ENCODE assay signal across 9 mouse cellular contexts in the genomic region with DNA sequence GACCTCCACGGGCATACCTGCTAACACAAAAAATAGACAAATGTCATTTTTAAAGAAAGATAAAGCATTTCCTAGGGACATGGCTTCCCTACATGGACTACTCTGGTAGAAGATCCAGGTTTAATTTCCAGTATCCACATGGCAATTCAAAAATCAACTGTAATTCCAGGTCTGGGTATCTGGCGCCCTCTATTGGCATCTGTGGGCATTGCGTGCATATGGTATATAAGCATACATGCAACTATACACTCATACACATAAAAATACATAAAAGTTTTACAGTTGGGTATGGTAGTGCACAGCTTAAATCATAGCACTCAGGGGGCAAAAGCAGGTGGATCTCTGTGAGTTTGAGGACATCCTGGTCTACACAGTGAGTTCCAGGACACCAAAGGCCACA. TPM values are rescaled to one million over a fixed set of nuclear protein-coding genes. Genes with fewer than 3 reads are reported as not detected.
DNase-seq lines count a peak whose midpoint lies in the region; ATAC-seq and TF ChIP-seq lines count a peak whose summit lies in the region.
"Had no signal": no experiment of that assay in that cellular context is flagged by ENCODE, and none has a peak within 500 bp of the region (broad histone marks: within the 10 kb centered on the region; RNA-seq: fewer than 3 reads in every experiment).

No protein-coding gene starts in this region.

- 61% methylated on average over 3 of the region's 3 CpGs for WGBS in kidney, adult 2 months
- 63% methylated on average over 3 of the region's 3 CpGs for WGBS in kidney, embryonic 16.5 days

- peak; percentile 57 for DNase-seq in kidney, adult 2 months
- peak; percentile 15 for DNase-seq in MEL-GATA-1-ER (ENCODE audit: extremely low read depth, low read depth)
- DNase-seq in embryo, embryonic 11 days, result peak; percentile 17
- DNase-seq in lung, postnatal 36 days, result peak; percentile 80
- no peak for DNase-seq in urinary bladder, adult 2 months (ENCODE audit: low spot score)

- H3K4me3 ChIP-seq in kidney, adult 2 months (ENCODE audit: insufficient read depth, low read depth, low read length), result no peak overlapping the region
- no peak overlapping the region for H3K4me3 ChIP-seq in kidney, embryonic 16.5 days (ENCODE audit: low read length)
- H3K4me3 ChIP-seq in C2C12 (ENCODE audit: insufficient read depth, poor library complexity, severe bottlenecking), result no peak overlapping the region
- H3K4me3 ChIP-seq: erythroblast, embryonic 14.5 days had no signal

- no peaks in the 10 kb centered on the region for H3K36me3 ChIP-seq in kidney, adult 2 months (ENCODE audit: control insufficient read depth, insufficient read depth, low read length)
- no peaks in the 10 kb centered on the region for H3K36me3 ChIP-seq in kidney, embryonic 16.5 days (ENCODE audit: insufficient read depth, low read length)
- no peaks in the 10 kb centered on the region for H3K36me3 ChIP-seq in C2C12 (ENCODE audit: control insufficient read depth, insufficient read depth)

- TF ChIP-seq POLR2A in kidney, adult 2 months (IDR thresholded peaks at IDR 0.05; ENCODE audit: low read depth, low read length), result no peak

- no peak for ATAC-seq in kidney, embryonic 16.5 days (ENCODE audit: low FRiP score, low TSS enrichment)

- H3K79me2 ChIP-seq in C2C12 (ENCODE audit: control insufficient read depth, insufficient read depth), result no peaks in the 10 kb centered on the region

- TF ChIP-seq CTCF in kidney, adult 2 months (conservative IDR thresholded peaks at IDR 0.05; ENCODE audit: insufficient read depth, insufficient read length, low read depth, low read length), result peak; percentile 64
- TF ChIP-seq CTCF in C2C12 (IDR thresholded peaks at IDR 0.05; ENCODE audit: control insufficient read depth, insufficient read depth, insufficient read length), result peak; percentile 8

- H3K4me1 ChIP-seq in kidney, adult 2 months (ENCODE audit: control insufficient read depth, insufficient read depth, low read length), result no peaks in the 10 kb centered on the region
- no peaks in the 10 kb centered on the region for H3K4me1 ChIP-seq in kidney, embryonic 16.5 days (ENCODE audit: insufficient read depth, low read length)

- no peak overlapping the region for H3K27ac ChIP-seq in kidney, adult 2 months (ENCODE audit: insufficient read depth, low read depth, low read length)
- H3K27ac ChIP-seq in kidney, embryonic 16.5 days (ENCODE audit: low read length), result no peak overlapping the region

- H3K79me3 ChIP-seq in C2C12 (ENCODE audit: low read depth), result no peaks in the 10 kb centered on the region

- H3K27me3 ChIP-seq in kidney, adult 2 months (replicated peaks; ENCODE audit: control insufficient read depth, insufficient read depth, low read length), result no peaks in the 10 kb centered on the region
- no peaks in the 10 kb centered on the region for H3K27me3 ChIP-seq in kidney, embryonic 16.5 days (ENCODE audit: insufficient read depth, low read length)
- H3K27me3 ChIP-seq in C2C12 (ENCODE audit: control insufficient read depth, insufficient read depth, insufficient read length), result no peaks in the 10 kb centered on the region

- H3K9ac ChIP-seq in kidney, embryonic 16.5 days (replicated peaks; ENCODE audit: low read length), result no peak overlapping the region

- H3K9me3 ChIP-seq in kidney, embryonic 16.5 days (ENCODE audit: low read length), result no peaks in the 10 kb centered on the region

- no peak overlapping the region for H3ac ChIP-seq in C2C12 (ENCODE audit: control insufficient read depth, insufficient read length, low read depth)

- H3K4me2 ChIP-seq in kidney, embryonic 16.5 days (replicated peaks; ENCODE audit: low read depth, low read length), result no peak overlapping the region

TF ChIP-seq in C2C12, 6 proteins besides CTCF, POLR2A, EP300 and RAD21:
- no peak for TF ChIP-seq MYOG (IDR thresholded peaks at IDR 0.05; ENCODE audit: control insufficient read depth, extremely low read depth, insufficient read length)
- no peak for TF ChIP-seq USF1 (IDR thresholded peaks at IDR 0.05; ENCODE audit: low read depth)
- no peak for TF ChIP-seq MAX (IDR thresholded peaks at IDR 0.05)
- TF ChIP-seq CEBPB (IDR thresholded peaks at IDR 0.05; ENCODE audit: low read depth), result no peak
- TF ChIP-seq MYOD1 (IDR thresholded peaks at IDR 0.05; ENCODE audit: control insufficient read depth, insufficient read length, low read depth), result no peak
- no peak for TF ChIP-seq FOSL1 (IDR thresholded peaks at IDR 0.05; ENCODE audit: insufficient read depth, low read length, poor library complexity, severe bottlenecking)

RNA-seq across cellular contexts. Expression of gene Izumo2, which starts 4.2 kb away (rescaled TPM):
- not detected in 2 replicates for polyA plus RNA-seq in kidney, adult 2 months (2012; rRNA removed)
- not detected in 2 replicates for polyA plus RNA-seq in kidney, embryonic 16.5 days (2015; fragmentation: Nextera tagmentation; extraction: Ambion mirVana)
- not detected for polyA plus RNA-seq in C2C12 (2012; fragmentation: generic; extraction: Trizol)
- not detected in 2 replicates for polyA plus RNA-seq in urinary bladder, adult 2 months (2012; rRNA removed)
- polyA plus RNA-seq: erythroblast, embryonic 14.5 days; neural tube, embryonic 14.5 days had no signal

RNA-seq across cellular contexts. Expression of gene Myh14, which starts 33.7 kb away (rescaled TPM):
- 8.5 and 12.4 TPM in 2 replicates for polyA plus RNA-seq in kidney, adult 2 months (2012; rRNA removed)
- polyA plus RNA-seq in kidney, embryonic 16.5 days (2015; fragmentation: Nextera tagmentation; extraction: Ambion mirVana), result 1.7 and 2.0 TPM in 2 replicates
- 0.01 TPM for polyA plus RNA-seq in C2C12 (2012; fragmentation: generic; extraction: Trizol)
- 8.7 and 16.9 TPM in 2 replicates for polyA plus RNA-seq in urinary bladder, adult 2 months (2012; rRNA removed)

RNA-seq across cellular contexts. Expression of gene Vrk3, which starts 43.9 kb away (rescaled TPM):
- 78.9 and 93.7 TPM in 2 replicates for polyA plus RNA-seq in kidney, adult 2 months (2012; rRNA removed)
- polyA plus RNA-seq in kidney, embryonic 16.5 days (2015; fragmentation: Nextera tagmentation; extraction: Ambion mirVana), result 54.5 and 54.9 TPM in 2 replicates
- polyA plus RNA-seq in C2C12 (2012; fragmentation: generic; extraction: Trizol), result 20.0 TPM
- 29.9 and 36.3 TPM in 2 replicates for polyA plus RNA-seq in urinary bladder, adult 2 months (2012; rRNA removed)

RNA-seq across cellular contexts. Expression of gene Zfp473, which starts 46.5 kb away (rescaled TPM):
- 0.04 and 0.09 TPM in 2 replicates for polyA plus RNA-seq in kidney, adult 2 months (2012; rRNA removed)
- 2.1 and 2.6 TPM in 2 replicates for polyA plus RNA-seq in kidney, embryonic 16.5 days (2015; fragmentation: Nextera tagmentation; extraction: Ambion mirVana)
- polyA plus RNA-seq in C2C12 (2012; fragmentation: generic; extraction: Trizol), result 0.29 TPM
- polyA plus RNA-seq in urinary bladder, adult 2 months (2012; rRNA removed), result 0.32 and 0.41 TPM in 2 replicates
